Mouse (Mus musculus): ENCODE data around the gene Ugt3a1. TPM values are rescaled to one million over a fixed set of nuclear protein-coding genes. Genes with fewer than 3 reads are reported as not detected.
"Not testable (repeated sequence)": the region's sequence is repeated elsewhere in the genome, so short reads cannot be mapped to it uniquely, and the experiment has no call there.

The Ugt3a1 gene
- polyA plus RNA-seq (2015; fragmentation: Nextera tagmentation; extraction: Ambion mirVana) = not detected in 2 replicates

GRCm38 (mm10) chr15:9276838-9277295 is at the start of gene Ugt3a1:
Gene Ugt3a1, plus strand, starts transcription at chr15:9276888.
- Histone ChIP-seq H3K27ac (no peak within 1 kb of the TSS), H3K9ac (no peak within 1 kb of the TSS), H3K4me3 (no peak within 1 kb of the TSS), H3K27me3 (no peaks in the 10 kb centered on the region), H3K4me2 (no peak within 1 kb of the TSS), H3K9me3 (no peaks in the 10 kb centered on the region), H3K36me3 (no peaks in the 10 kb centered on the region), H3K4me1 (no peaks in the 10 kb centered on the region)
- 91% methylated on average over 6 of the region's 6 CpGs for WGBS
- no peak for ATAC-seq (ENCODE audit: insufficient number of reproducible peaks, insufficient read depth, low FRiP score, low TSS enrichment, low read depth)

- not testable (repeated sequence) for H3K36me3 ChIP-seq; H3K27me3 ChIP-seq; H3K9ac ChIP-seq; H3K4me1 ChIP-seq; H3K9me3 ChIP-seq; H3K4me2 ChIP-seq; H3K27ac ChIP-seq; H3K4me3 ChIP-seq; ATAC-seq (ENCODE audit: insufficient number of reproducible peaks, insufficient read depth, low FRiP score, low TSS enrichment, low read depth)
- WGBS = 79% methylated on average over 4 of the region's 4 CpGs
Observed at GRCm38 (mm10) chr15:9230917-9231316, 45.8 kb upstream of the Ugt3a1 start.

GRCm38 (mm10) chr15:9246345-9246744 is 30.3 kb upstream of the Ugt3a1 start:
- H3K9me3 ChIP-seq = no peaks in the 10 kb centered on the region
- H3K36me3 ChIP-seq = no peaks in the 10 kb centered on the region
- H3K4me1 ChIP-seq = no peaks in the 10 kb centered on the region
- no peak overlapping the region for H3K27ac ChIP-seq
- no peak for ATAC-seq (ENCODE audit: insufficient number of reproducible peaks, insufficient read depth, low FRiP score, low TSS enrichment, low read depth)
- H3K9ac ChIP-seq = no peak overlapping the region
- H3K27me3 ChIP-seq = no peaks in the 10 kb centered on the region
- H3K4me2 ChIP-seq = no peak overlapping the region
- no peak overlapping the region for H3K4me3 ChIP-seq

GRCm38 (mm10) chr15:9252891-9253290 is 23.8 kb upstream of the Ugt3a1 start:
- Histone ChIP-seq H3K9ac (no peak overlapping the region), H3K36me3 (no peaks in the 10 kb centered on the region), H3K4me2 (no peak overlapping the region), H3K27me3 (no peaks in the 10 kb centered on the region), H3K4me1 (no peaks in the 10 kb centered on the region), H3K4me3 (no peak overlapping the region), H3K27ac (no peak overlapping the region), H3K9me3 (no peaks in the 10 kb centered on the region)
- no peak for ATAC-seq (ENCODE audit: insufficient number of reproducible peaks, insufficient read depth, low FRiP score, low TSS enrichment, low read depth)
- WGBS = 92% methylated on average over 3 of the region's 3 CpGs

- H3K4me1 ChIP-seq = no peaks in the 10 kb centered on the region
- ATAC-seq (ENCODE audit: insufficient number of reproducible peaks, insufficient read depth, low FRiP score, low TSS enrichment, low read depth) = no peak
- no peak overlapping the region for H3K4me2 ChIP-seq
- no peak overlapping the region for H3K9ac ChIP-seq
- no peak overlapping the region for H3K27ac ChIP-seq
- H3K4me3 ChIP-seq = no peak overlapping the region
- no peaks in the 10 kb centered on the region for H3K27me3 ChIP-seq
- no peaks in the 10 kb centered on the region for H3K36me3 ChIP-seq
- H3K9me3 ChIP-seq = no peaks in the 10 kb centered on the region
- 74% methylated on average over 3 of the region's 3 CpGs for WGBS
Observed at GRCm38 (mm10) chr15:9260621-9261020, 16.1 kb upstream of the Ugt3a1 start.

GRCm38 (mm10) chr15:9271876-9272275 is 4.8 kb upstream of the Ugt3a1 start:
- Histone ChIP-seq H3K36me3 (no peaks in the 10 kb centered on the region), H3K9ac (no peak overlapping the region), H3K27me3 (no peaks in the 10 kb centered on the region), H3K4me2 (no peak overlapping the region), H3K4me3 (no peak overlapping the region), H3K9me3 (no peaks in the 10 kb centered on the region), H3K27ac (no peak overlapping the region), H3K4me1 (no peaks in the 10 kb centered on the region)
- ATAC-seq (ENCODE audit: insufficient number of reproducible peaks, insufficient read depth, low FRiP score, low TSS enrichment, low read depth) = no peak
- WGBS = 73% methylated on average over 7 of the region's 7 CpGs

GRCm38 (mm10) chr15:9279026-9279425 is 2.3 kb downstream of the Ugt3a1 start:
- no peaks in the 10 kb centered on the region for H3K36me3 ChIP-seq
- no peak overlapping the region for H3K9ac ChIP-seq
- H3K27me3 ChIP-seq = no peaks in the 10 kb centered on the region
- no peak overlapping the region for H3K27ac ChIP-seq
- no peaks in the 10 kb centered on the region for H3K4me1 ChIP-seq
- no peak overlapping the region for H3K4me2 ChIP-seq
- H3K9me3 ChIP-seq = no peaks in the 10 kb centered on the region
- H3K4me3 ChIP-seq = no peak overlapping the region
- WGBS = 77% methylated on average over 3 of the region's 3 CpGs
- ATAC-seq (ENCODE audit: insufficient number of reproducible peaks, insufficient read depth, low FRiP score, low TSS enrichment, low read depth) = no peak

- Histone ChIP-seq H3K4me3 (no peak overlapping the region), H3K36me3 (no peaks in the 10 kb centered on the region), H3K4me1 (no peaks in the 10 kb centered on the region), H3K27me3 (no peaks in the 10 kb centered on the region), H3K9me3 (no peaks in the 10 kb centered on the region), H3K4me2 (no peak overlapping the region), H3K27ac (no peak overlapping the region), H3K9ac (no peak overlapping the region)
- no peak for ATAC-seq (ENCODE audit: insufficient number of reproducible peaks, insufficient read depth, low FRiP score, low TSS enrichment, low read depth)
- 82% methylated on average over 3 of the region's 3 CpGs for WGBS
Observed at GRCm38 (mm10) chr15:9279596-9279995, 2.9 kb downstream of the Ugt3a1 start.

- H3K4me2 ChIP-seq = no peak overlapping the region
- H3K4me3 ChIP-seq = no peak overlapping the region
- whole genome bisulfite sequencing = 91% methylated on average over 2 of the region's 2 CpGs
- H3K36me3 ChIP-seq = no peaks in the 10 kb centered on the region
- H3K9me3 ChIP-seq = no peaks in the 10 kb centered on the region
- no peak overlapping the region for H3K9ac ChIP-seq
- no peaks in the 10 kb centered on the region for H3K4me1 ChIP-seq
- ATAC-seq (ENCODE audit: insufficient number of reproducible peaks, insufficient read depth, low FRiP score, low TSS enrichment, low read depth) = no peak
- no peak overlapping the region for H3K27ac ChIP-seq
- no peaks in the 10 kb centered on the region for H3K27me3 ChIP-seq
Observed at GRCm38 (mm10) chr15:9283165-9283564, 6.5 kb downstream of the Ugt3a1 start.

GRCm38 (mm10) chr15:9289660-9290059 is 13.0 kb downstream of the Ugt3a1 start:
- Histone ChIP-seq H3K36me3 (no peaks in the 10 kb centered on the region), H3K4me3 (no peak overlapping the region), H3K4me1 (no peaks in the 10 kb centered on the region), H3K27ac (no peak overlapping the region), H3K9ac (no peak overlapping the region), H3K4me2 (no peak overlapping the region), H3K9me3 (no peaks in the 10 kb centered on the region), H3K27me3 (no peaks in the 10 kb centered on the region)
- no peak for ATAC-seq (ENCODE audit: insufficient number of reproducible peaks, insufficient read depth, low FRiP score, low TSS enrichment, low read depth)
- WGBS = 64% methylated on average over 2 of the region's 2 CpGs

- 75% methylated on average over 8 of the region's 8 CpGs for WGBS
- H3K36me3 ChIP-seq = no peaks in the 10 kb centered on the region
- no peaks in the 10 kb centered on the region for H3K4me1 ChIP-seq
- no peak overlapping the region for H3K4me2 ChIP-seq
- H3K9me3 ChIP-seq = 0 out of 2 replicates have a peak, but pooled peaks cover 2% of the 10 kb centered on the region
- H3K27me3 ChIP-seq = no peaks in the 10 kb centered on the region
- H3K27ac ChIP-seq = no peak overlapping the region
- H3K9ac ChIP-seq = no peak overlapping the region
- ATAC-seq (ENCODE audit: insufficient number of reproducible peaks, insufficient read depth, low FRiP score, low TSS enrichment, low read depth) = no peak
- H3K4me3 ChIP-seq = no peak overlapping the region
Observed at GRCm38 (mm10) chr15:9305978-9306692, 29.4 kb downstream of the Ugt3a1 start.

GRCm38 (mm10) chr15:9334596-9334995 is 57.9 kb downstream of the Ugt3a1 start:
- no peak overlapping the region for H3K9ac ChIP-seq
- no peak overlapping the region for H3K27ac ChIP-seq
- H3K4me3 ChIP-seq = no peak overlapping the region
- 73% methylated on average over 2 of the region's 2 CpGs for WGBS
- no peak overlapping the region for H3K4me2 ChIP-seq
- no peak for ATAC-seq (ENCODE audit: insufficient number of reproducible peaks, insufficient read depth, low FRiP score, low TSS enrichment, low read depth)
- no peaks in the 10 kb centered on the region for H3K27me3 ChIP-seq
- no peaks in the 10 kb centered on the region for H3K4me1 ChIP-seq
- no peaks in the 10 kb centered on the region for H3K36me3 ChIP-seq
- no peaks in the 10 kb centered on the region for H3K9me3 ChIP-seq

All from embryonic facial prominence, embryonic 13.5 days (tissue).